Mouse (Mus musculus) right cerebral cortex, adult 2 months (tissue): ENCODE measurements at regions not wholly inside any gene's neighbourhood (a gene's known extent, or its start where the extent isn't known, plus 50 kb on each side); places are given as distances from the start of the nearest gene placed in this dataset.

ENCODE experiments used
- DNase-seq, 2 experiments: peaks; one replicate each; pipeline ENCODE4 v3.0.0; 2021 to 2022; ENCODE audit warnings: low spot score in 2 of 2

- DNase-seq, result no peak
Measured at GRCm38 (mm10) chr10:48877477-48878473, 910.8 kb downstream of the Grik2 start.

DNA sequence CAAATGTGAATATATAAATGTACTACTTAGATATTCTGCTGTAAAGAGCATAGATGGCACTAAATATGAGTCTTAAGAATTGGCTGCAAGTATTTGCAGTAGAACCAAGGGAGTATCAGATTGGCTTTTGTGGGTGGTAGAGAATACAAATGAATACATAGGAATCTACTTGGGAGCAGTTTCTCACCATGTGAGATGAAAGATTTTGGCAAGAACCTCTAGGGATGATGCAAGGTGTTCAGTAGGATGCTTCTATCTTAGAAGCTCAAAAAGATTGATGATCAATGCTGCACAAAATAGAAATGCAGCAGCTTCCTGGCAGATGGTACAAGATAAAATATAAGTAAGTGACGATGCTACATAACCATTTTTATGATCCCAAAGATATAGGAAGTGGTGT lies 915.6 kb downstream of the Grik2 start:
- DNase-seq, result peak in 1 of 2 experiments; percentile 2
